Mouse (Mus musculus) E14TG2a.4 (cell line): ENCODE results near the gene Anxa3.

Experiments used
- CTCF ChIP-seq: conservative IDR thresholded peaks from 2 replicates; pipeline ENCODE4 v1.5.1; 2014; ENCODE audit warnings: low read length
- NANOG ChIP-seq: IDR thresholded peaks from 2 replicates; pipeline ENCODE4 v1.6.1; 2014; ENCODE audit warnings: borderline replicate concordance, low read length, mixed read lengths
- POU5F1 ChIP-seq: IDR thresholded peaks from 2 replicates; pipeline ENCODE4 v1.6.1; 2014; ENCODE audit warnings: low read length, borderline replicate concordance

- TF ChIP-seq CTCF (no peak), POU5F1 (no peak), NANOG (no peak)
These were observed 2.6 kb downstream of the Anxa3 start for GRCm38 (mm10) chr5:96795752-96796151.
